Mouse (Mus musculus) B cell, adult 2 months (primary cell): ENCODE measurements around the gene Sgcd.
"Not testable (repeated sequence)": the region's sequence is repeated elsewhere in the genome, so short reads cannot be mapped to it uniquely, and the experiment has no call there.

Experiments
- DNase-seq, 2 experiments: peaks; one replicate each; pipeline ENCODE4 v3.0.0; 2022

The Sgcd gene

DNA sequence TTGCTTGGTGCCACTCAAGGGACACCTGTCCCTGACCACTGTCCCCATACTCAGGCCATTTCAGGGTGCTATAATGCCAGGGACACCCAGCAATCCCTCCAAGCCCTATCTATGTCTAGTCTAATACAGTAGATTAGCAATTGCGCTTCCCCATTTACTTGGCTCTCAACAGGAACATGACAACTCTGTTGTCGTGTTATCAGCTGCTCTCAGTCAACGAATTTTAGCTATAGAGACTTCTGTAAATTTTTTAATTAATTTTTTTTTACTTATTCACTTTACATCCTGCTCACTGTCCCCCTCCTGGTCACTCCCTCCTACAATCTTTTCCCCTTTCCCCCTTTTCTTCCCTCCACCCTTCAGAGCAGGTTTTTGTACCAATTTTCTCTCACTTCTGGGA, 542.4 kb downstream of the Sgcd start:
- DNase-seq: no peak

DNA sequence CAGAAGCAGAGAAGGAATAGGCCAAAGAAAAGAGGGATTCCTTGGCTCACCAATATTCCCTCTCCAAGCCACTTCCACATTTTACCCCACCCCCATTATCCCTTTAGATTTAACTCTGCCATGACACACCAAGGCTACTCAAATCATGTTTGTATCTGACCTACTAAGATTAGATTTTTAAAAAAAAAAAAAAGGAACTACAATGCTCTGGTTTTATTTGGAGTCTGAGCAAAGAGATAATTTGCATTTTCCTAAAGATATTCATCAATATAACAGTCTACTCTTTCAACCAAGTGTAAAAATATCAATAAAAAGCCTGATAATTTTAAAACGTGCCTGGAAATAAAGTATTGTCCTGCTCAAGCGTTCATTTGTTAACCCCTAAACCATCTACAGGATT, 543.1 kb downstream of the Sgcd start:
- no peak for DNase-seq

DNA sequence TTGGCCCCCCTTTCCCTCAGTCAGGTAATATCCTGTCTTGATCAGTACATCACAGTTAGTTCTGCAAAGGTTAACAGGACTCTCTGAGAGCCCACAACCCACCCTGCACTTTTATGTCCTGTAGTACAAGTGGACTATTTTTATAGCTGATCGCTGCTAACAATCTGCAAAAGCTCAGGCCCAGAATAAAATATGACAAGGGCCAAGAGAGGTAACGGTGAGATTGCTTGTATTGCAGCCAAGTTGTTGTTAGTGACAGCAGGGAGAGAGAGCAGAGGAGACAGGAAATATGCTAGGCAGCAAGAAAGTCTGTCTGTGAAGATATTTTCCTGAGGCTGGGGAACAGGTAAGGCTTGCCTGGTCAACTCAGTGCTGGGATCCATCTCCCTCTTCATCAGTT, 546.5 kb downstream of the Sgcd start:
- no peak for DNase-seq

DNA sequence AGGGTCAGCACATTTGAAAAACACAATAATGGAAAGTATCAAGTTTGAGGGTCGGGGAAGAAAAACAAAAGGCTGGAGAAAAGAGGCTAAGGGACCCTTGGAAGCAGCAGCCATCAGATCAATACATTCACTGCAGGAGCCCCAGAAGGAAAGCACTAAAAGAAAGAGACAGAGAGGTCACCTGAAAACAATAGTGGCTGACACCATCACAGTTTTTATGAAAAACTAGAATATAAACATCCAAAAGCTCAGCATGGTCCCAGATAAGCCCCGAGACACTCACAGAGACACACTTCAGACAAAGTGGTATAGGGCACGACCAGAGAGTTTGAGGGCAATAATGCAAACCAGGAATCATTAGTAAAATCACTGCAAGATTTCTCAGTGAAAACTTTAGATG, 589.2 kb downstream of the Sgcd start:
- DNase-seq: no peak

DNA sequence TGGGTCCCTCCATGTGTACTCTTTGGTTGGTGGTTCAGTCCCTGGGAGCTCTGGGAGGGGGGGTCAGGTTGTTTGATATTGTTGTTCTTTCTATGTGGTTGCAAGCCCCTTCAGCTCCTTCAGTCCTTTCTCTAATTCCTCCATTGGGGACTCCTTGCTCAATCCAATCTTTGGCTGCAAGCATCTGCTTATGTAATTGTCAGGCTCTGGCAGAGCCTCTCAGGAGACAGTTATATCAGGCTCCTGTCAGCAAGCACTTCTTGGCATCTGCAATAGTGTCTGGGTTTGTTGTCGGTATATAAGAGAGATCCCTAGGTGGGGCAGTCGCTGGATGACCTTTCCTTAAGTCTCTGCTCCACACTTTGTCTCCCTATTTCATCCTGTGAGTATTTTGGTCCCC, 598.0 kb downstream of the Sgcd start:
- not testable (repeated sequence) for DNase-seq

DNA sequence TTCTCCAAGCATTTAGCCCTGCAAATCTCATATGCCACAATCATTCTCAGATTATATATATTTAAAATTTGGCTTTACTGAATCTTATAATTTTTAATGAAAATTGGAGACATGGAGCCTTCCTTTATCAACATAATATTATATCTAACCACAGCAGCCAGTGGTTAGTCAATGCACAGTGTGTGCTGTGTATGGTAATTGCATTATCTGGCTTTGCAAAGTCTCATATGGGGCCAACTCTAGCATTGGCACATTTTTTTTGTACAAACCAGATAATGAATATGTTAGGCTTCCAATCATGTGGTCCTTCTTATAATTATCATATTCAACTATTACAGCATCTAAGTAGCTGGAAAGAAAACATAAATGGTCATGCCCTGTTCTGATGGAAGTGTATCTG, 599.4 kb downstream of the Sgcd start:
- DNase-seq: no peak

DNA sequence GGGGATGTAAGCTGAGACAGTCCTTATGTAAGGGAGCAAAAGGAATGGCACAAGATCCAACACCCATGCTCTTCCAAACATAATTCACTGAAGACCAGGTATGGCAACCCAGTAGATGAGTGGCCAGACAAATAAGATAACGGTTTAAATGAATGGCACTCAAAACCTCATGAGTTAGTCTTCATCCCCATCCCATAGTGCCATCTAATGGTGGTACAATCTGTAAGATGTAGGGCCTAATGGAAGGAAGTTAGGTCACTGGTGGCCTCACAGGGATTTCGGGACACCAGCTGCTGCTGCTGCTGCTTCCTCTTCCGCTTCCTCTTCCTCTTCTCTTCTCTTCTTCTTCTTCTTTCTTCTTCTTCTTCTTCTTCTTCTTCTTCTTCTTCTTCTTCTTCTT, 601.0 kb downstream of the Sgcd start:
- DNase-seq: no peak

DNA sequence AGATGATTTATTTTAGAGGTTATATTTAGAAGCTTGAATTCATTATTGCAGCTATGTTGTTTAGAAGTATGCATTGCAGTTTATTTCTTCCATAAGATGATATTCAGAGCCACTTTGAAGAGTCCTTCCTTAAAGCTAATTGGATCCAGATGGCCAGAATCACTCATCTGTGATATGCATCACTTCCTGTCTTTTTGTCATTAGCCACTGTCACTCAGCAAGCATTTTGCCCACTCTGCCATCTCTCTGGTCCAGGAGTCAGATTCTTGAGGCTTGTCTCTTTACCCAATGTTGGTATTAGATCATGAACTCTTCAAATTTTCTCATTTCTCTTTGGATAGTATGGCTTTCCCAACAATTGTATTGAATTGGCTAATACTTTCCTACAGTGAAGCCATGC, 602.6 kb downstream of the Sgcd start:
- DNase-seq: no peak

DNA sequence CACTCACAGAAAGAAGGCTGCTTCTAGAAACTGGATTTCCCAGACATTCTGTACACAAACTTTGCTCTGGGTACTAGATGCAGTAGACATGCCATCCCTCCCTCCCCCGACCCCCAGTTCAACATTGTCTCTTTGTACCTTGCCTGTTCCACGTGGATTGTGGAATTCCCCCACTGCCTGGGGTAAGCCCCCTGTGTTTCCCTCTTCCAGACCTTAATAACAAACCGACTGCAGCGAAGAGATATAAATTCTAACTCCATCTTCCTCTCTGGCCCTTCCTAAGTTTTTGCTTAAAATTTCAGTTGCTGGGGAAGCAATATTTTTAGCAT, 609.2 kb downstream of the Sgcd start:
- DNase-seq: no peak

DNA sequence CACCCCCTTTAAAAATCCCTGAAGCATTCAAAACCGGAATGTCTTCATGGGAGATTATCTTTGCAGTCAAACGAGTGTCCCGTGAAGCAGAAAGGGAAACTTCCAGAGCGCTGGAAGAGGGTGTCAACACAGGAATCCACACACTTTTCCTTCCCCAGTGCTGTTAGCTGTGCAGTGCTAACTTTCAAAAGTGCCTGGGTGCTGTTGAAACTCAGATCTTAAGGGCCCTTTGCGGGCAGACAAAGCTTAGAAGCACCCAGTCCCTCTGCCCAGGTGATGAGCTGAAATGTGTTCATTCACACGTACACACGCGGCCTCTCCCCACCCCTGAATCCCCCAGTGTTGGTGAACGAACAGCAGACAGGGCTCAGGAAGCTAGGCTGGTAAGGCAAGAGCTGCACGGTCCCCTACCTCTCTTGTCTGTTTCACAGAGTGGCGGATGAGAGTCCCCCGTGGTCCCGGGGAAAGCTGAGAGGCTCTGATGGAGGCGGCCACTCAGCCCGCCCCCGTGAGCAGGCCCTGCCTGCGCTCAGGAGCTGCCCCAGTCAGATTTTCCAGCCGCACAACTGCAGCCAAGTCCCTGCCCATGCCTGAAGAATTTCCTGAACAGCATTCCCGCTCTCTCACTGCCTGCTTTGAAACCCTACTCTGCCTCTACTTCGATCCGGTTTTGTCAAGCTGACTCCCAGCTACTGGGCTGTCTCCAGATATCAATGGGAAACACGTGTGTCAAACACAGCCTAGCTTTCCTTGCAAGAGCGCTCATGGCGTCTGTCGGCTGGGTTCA, 609.7 kb downstream of the Sgcd start:
- peak in 1 of 2 experiments; percentile 2 for DNase-seq

DNA sequence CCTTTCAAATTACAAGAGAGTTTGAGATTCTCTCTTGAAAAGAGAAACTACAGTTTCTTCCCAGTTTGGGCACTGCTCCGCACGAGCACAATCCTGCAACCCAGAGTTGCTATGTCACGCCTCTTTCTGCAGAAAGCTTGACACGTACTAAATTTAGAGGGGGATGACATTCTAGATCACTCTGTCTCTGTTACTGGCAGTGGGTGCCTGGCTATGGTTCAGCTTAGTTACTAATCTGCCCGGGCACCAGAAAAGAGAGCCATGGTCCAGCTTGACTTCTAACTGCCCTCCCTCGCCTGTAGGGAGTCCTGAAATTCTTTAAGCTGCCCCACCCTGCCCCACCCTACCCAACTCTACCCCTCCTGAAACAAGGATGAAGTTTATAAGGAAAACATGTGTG, 611.3 kb downstream of the Sgcd start:
- no peak for DNase-seq

DNA sequence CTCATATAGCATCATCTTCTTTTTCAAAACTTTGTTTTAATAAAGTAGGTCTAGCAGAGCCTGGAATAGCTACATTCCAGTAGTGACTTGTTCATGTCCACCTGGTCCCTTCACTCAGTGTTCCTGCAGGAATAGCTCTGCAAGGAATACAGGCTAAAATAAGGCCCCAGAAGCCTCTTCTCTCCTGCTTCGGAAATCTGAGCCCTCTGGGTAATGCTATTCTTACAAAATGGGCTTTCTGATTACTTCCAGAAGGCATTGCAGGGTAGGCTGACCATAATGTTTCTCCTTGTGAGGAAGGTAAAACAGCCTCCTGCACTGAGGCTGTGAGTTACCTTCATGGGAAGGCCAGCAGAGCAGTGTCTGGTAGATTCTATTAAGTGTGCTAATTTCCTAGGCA, 611.9 kb downstream of the Sgcd start:
- DNase-seq: no peak

DNA sequence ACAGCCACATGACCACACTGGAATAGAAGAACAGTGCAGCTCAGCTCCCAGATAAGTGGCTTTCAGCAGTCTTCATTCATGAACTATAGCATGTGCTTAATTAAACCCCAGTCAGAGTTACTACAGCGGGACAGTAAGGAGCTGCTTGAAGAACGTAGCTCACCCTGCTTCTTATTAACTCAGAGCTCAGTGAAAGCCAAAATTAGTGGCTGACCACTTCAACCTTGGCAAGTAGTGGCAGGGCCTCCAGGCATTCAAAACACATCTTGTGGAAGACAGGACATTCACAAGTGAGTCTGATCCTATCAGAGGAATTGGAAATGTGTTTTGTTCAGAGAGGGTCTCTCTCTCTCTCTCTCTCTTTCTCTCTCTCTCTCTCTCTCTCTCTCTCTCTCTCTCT, 617.2 kb downstream of the Sgcd start:
- no peak for DNase-seq

DNA sequence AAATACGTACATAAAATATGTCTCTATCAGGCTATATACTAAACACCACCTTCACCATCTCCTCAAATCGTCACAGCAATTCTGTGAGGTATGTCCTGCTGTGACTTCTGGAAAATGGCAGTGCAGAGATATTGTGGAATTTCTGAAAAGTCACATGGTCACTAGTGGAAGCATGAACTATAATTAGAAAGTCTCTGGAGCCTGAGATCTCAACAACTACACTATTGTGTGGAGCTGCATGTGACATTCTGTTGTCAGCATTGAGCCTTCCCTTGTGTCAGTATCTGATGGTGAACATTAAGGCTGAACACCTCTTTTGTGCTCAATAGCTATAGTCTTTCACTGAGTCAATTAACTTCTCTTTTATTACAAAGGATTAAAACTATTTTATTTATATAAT, 637.2 kb downstream of the Sgcd start:
- no peak for DNase-seq

DNA sequence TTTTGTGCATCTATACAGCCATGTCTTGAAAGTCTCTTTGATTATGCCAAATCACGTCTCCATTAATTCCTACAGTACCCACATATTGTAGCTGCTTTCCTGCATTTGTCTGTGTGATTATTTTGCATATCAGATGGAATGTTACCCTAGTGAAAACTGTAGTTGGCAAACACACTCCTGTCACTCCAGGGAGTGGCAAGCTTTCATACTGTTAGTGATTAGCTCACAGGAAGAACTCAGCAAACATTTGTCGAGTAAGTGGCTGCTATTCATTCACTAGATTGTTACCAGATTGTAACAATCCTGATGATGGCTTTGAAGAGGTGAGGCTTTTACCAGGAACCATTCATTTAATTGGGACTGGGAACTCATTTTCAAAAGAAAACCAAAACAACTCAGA, 645.3 kb downstream of the Sgcd start:
- no peak for DNase-seq

DNA sequence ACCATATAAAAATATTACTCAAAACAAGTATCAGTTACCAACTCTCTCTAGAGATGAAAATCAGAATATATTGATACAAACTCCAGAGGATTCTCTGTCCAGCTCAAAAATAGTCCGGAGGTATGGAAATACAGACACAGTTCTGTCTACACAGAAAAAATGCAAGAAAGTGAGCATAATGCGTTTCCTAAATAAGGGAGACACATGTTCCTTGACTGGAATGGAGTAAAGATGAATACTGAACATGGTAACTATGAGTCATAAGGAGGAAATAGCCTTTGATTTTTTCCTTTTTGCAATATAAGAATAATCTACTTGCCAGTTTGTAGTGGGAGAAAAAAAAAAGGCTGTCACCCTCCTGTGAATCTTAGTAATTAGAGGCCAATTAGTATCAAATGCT, 655.1 kb downstream of the Sgcd start:
- no peak for DNase-seq

DNA sequence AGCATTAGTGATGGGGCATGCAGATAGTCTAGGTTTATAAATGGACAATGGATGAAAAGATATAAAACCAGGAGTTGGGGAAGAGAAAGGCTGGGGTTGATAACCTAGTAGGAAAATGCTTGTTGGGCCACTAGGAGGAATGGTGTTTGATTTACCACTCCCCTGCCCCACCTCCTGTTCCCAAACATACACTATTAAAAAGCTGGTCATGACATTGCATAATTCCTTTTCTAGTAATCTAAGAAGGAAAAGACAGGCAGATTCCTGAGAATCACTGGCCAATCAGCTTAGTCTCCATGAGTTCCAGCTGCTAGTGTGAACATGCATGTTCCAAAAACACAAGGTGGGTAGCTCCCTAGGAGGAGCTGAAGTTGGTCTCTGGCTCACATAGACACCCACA, 683.2 kb downstream of the Sgcd start:
- DNase-seq: no peak

DNA sequence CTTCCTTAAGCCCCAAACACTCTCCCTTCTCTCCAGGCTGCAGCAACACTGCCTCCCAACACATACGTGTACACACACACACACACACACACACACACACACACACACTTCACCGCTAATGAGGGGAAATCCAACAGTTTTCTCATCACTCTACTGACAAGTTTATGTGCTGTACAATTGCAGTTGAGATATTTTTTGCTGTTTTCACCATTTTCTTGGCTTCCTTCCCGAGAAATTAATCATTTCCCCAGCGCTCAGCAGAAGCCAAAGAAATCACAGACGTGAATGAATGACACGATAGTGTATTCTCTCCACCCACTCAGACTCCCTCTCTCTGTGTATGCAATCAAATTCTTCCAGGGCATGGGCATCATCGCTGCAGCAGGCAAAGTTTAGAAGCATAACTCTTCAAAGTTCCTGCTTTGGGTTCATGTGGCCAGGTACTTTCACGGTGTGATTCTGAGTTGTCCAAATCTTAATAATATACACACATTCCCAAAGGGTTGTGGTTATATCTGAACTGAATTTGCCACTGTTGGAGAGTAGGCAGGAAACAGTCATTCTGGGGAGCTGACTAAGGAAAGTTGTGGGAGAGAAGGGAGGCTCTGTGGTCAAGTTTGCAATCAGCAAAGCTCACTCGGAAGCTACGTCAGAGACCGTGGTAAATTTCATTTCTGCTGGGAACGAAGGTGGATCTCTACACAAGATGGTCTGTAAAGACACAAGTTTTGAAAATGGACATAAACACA, 683.9 kb downstream of the Sgcd start:
- no peak for DNase-seq

DNA sequence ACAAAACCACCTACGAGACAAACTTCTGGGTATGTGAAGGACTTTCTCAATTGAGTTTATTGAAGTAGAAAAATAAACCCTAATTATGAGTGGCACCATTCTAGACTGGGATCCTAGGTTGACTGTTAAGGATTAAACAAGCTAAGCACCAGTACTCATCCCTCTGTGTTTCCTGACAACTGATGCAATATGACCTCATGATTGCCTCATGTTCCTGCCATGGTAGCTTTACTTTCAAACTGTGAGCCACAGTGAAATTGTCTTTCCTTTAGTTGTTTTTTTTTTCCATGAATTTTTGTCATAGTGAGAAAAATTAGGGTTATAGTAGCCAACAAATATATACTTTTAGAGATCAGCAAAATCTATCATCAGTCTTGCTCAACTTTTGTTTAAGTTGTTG, 689.0 kb downstream of the Sgcd start:
- DNase-seq: no peak

DNA sequence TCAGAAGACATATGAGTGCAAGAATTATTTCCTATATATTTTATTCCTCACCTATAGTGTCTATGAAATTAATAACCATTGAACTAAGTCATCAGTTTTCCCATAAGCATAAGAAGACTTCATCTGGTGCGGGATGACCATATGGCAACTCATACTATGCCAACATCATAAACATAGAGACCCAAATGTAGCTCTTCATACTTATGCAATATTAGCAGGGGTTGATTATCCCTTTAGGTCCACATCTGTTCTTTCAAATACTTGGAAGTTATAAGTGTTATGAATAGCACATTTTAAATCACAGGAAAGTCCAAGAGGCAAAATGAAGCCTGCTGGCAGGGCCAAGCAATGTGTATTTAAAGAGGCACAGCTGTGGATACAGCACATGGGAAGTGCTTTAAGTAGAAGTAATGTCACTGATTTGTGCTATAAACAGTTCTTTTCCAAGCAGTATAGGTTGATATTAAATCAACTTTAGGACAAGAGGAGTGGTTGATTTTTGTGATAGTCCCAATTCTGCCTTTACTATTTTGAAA, 690.9 kb downstream of the Sgcd start:
- no peak for DNase-seq

DNA sequence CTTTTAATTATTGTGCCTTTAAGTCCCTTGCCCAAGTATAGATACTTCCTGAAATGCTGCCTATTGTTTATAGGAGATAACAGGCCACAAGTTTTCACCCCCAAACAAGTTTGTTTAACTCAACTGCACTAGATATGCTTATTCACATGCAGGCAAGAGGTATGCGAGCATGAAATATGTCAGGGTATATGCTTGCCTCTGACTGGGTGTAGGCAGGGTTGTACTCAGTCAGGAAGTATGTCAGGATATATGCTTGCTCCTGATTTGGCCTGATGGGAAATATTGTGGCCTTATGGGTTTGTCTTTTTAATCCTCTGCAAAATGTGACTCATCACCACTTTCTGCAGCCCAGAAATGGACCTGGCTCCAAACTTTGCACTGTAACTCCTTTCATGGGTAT, 694.0 kb downstream of the Sgcd start:
- no peak for DNase-seq

DNA sequence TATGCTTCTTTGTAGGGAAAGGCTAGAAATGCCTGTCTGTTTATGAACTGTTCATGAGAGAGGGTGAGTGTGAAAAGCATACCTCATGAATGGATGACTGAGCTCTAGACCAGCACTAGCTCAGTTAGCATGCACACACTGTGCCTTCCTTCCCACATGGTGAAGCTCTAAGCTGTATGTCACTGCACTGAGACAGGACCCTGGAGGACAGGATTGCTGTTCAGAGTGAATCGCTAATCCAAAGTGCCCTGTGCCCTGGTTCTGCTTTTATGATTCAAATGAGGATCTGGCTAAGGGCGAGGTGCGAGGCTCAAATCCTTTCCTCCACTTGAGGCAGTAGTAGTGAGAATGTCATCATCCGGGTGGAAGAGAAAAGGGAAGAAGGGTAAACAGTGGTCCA, 712.2 kb downstream of the Sgcd start:
- no peak for DNase-seq

DNA sequence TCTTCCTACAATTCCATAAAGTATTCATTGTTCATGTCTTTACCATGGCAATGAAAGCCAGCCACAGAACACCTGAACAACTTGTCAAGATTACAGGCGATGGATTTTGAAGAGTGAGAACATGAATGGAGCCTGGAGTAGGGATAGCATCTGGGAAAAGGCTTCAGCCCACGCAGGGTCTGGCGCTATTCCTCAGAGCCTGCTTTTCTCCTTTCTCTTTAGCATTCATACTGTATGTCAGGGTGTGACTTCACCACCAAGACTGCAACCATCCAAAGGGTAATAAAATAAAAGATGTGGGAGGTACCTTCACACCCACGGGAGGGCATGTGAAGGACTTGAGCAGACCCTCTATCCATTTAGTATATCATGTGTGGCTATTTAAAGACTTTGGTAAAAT, 720.2 kb downstream of the Sgcd start:
- no peak for DNase-seq

DNA sequence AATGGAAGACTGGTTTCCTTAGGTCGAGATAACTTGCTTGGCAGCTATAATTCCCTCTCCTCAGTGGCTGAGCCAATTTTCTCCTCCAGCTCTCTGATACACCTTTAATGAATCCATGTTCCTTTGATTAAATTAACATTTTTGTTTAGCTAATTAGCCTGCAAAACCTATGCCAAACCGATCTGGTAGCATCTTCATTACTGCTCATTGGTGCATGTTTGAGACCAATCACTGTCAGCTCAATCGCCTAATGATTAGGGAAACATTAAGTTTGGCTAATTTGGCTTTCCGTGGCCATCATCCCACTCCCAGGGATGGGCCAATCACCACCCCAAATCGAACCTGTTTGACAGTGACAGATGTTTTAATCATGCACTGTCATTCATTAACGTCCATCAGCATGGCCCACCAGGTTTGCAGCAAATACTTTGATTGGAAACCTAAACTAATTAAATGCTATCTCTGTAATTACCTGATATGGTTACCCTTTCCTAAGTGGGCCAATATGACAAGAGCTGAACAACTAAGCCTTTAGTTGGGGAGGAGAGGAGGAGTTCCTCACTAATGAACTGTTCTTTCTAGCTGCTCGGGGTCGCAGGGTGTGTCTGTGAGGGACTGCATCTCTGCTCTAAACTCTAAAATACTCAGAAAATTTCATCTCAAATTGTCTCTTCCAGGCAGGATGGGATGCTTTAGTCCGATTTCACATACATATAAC, 724.3 kb downstream of the Sgcd start:
- no peak for DNase-seq
